Mouse (Mus musculus) MEL (cell line): ENCODE results near the gene Pdzph1. TPM values are rescaled to one million over a fixed set of nuclear protein-coding genes. Genes with fewer than 3 reads are reported as not detected.

Source experiments
- DNase-seq: peaks from one replicate; pipeline ENCODE4 v3.0.0; 2011; ENCODE audit warnings: low read depth, low spot score
- H3K27ac ChIP-seq: 2 replicates; pipeline ENCODE4 v1.5.1; 2012; ENCODE audit warnings: low read depth, mild to moderate bottlenecking, control low read depth, low read length, moderate library complexity; ENCODE audit not compliant: control insufficient read depth
- H3K27me3 ChIP-seq, 2 experiments: fragments of 150-350 bp in 1 of 2; sonication (generic) in 1 of 2; 2 replicates each; pipeline ENCODE4 v1.6.1; 2012; ENCODE audit warnings: low read length in 2 of 2, mild to moderate bottlenecking in 2 of 2, improper control_type of control experiment in 1 of 2, moderate library complexity in 1 of 2; ENCODE audit not compliant: insufficient read depth in 2 of 2, control insufficient read depth in 1 of 2
- H3K36me3 ChIP-seq, 2 experiments: 2 replicates each; pipeline ENCODE4 v1.6.1; 2012 to 2014; ENCODE audit warnings: low read length in 2 of 2, improper control_type of control experiment in 1 of 2, inconsistent platforms in 1 of 2, mild to moderate bottlenecking in 1 of 2; ENCODE audit not compliant: insufficient read depth in 2 of 2, control insufficient read depth in 1 of 2
- H3K4me1 ChIP-seq, 2 experiments: fragments of 150-350 bp in 1 of 2; sonication (generic) in 1 of 2; 2 replicates each; pipeline ENCODE4 v1.6.1; 2012; ENCODE audit warnings: low read length in 2 of 2, improper control_type of control experiment in 1 of 2, mild to moderate bottlenecking in 1 of 2; ENCODE audit not compliant: insufficient read depth in 2 of 2, control insufficient read depth in 1 of 2
- H3K4me3 ChIP-seq, 2 experiments: fragments of 150-350 bp in 1 of 2; sonication (generic) in 1 of 2; 2 replicates each; pipeline ENCODE4 v1.5.1; 2012; ENCODE audit warnings: low read depth in 2 of 2, low read length in 2 of 2, mild to moderate bottlenecking in 2 of 2, moderate library complexity in 2 of 2, control low read depth in 1 of 2, improper control_type of control experiment in 1 of 2; ENCODE audit not compliant: control insufficient read depth in 1 of 2, insufficient read depth in 1 of 2
- H3K79me2 ChIP-seq: 2 replicates; pipeline ENCODE4 v1.6.1; 2012; ENCODE audit warnings: mild to moderate bottlenecking, low read length, moderate library complexity; ENCODE audit not compliant: control insufficient read depth, poor library complexity, insufficient read depth
- H3K9ac ChIP-seq: 2 replicates; pipeline ENCODE4 v1.6.1; 2012; ENCODE audit warnings: low read depth, mild to moderate bottlenecking, control low read depth, low read length, moderate library complexity; ENCODE audit not compliant: control insufficient read depth, poor library complexity, severe bottlenecking
- H3K9me3 ChIP-seq: fragments of 150-350 bp; sonication (generic); replicated peaks from 2 replicates; pipeline ENCODE4 v1.6.1; 2012; ENCODE audit warnings: mild to moderate bottlenecking, low read length, improper control_type of control experiment, moderate library complexity; ENCODE audit not compliant: insufficient read depth
- BHLHE40 ChIP-seq: IDR thresholded peaks from 2 replicates; pipeline ENCODE4 v1.6.1; 2012; ENCODE audit warnings: low read depth, mild to moderate bottlenecking, inconsistent platforms, low read length, improper control_type of control experiment, borderline replicate concordance
- CHD1 ChIP-seq: IDR thresholded peaks from 2 replicates; pipeline ENCODE4 v1.6.1; 2012; ENCODE audit warnings: low read depth, mild to moderate bottlenecking, inconsistent platforms, low read length, improper control_type of control experiment
- CHD2 ChIP-seq: IDR thresholded peaks from 2 replicates; pipeline ENCODE4 v1.6.1; 2011; ENCODE audit warnings: low read length, improper control_type of control experiment
- CTCF ChIP-seq, 3 experiments: IDR thresholded peaks in 2 of 3; conservative IDR thresholded peaks in 1 of 3; 2 replicates each; pipeline ENCODE4 v1.5.1; 2011 to 2012; ENCODE audit warnings: low read length in 3 of 3, low read depth in 2 of 3, mild to moderate bottlenecking in 2 of 3, improper control_type of control experiment in 1 of 3, inconsistent platforms in 1 of 3, mixed read lengths in 1 of 3, moderate library complexity in 1 of 3; ENCODE audit not compliant: control insufficient read depth in 1 of 3, insufficient read depth in 1 of 3, poor library complexity in 1 of 3, severe bottlenecking in 1 of 3
- E2F4 ChIP-seq: IDR thresholded peaks from 2 replicates; pipeline ENCODE4 v1.6.1; 2011; ENCODE audit warnings: low read depth, low read length, improper control_type of control experiment, borderline replicate concordance
- ELF1 ChIP-seq: IDR thresholded peaks from 2 replicates; pipeline ENCODE4 v1.6.1; 2014; ENCODE audit warnings: low read depth, mild to moderate bottlenecking, inconsistent platforms, low read length, improper control_type of control experiment, moderate library complexity
- EP300 ChIP-seq, 2 experiments: IDR thresholded peaks; 2 replicates each; pipeline ENCODE4 v1.6.1; 2011; ENCODE audit warnings: improper control_type of control experiment in 2 of 2, low read length in 2 of 2, low read depth in 1 of 2, mild to moderate bottlenecking in 1 of 2
- ETS1 ChIP-seq: IDR thresholded peaks from 2 replicates; pipeline ENCODE4 v1.6.1; 2012; ENCODE audit warnings: low read depth, mild to moderate bottlenecking, inconsistent platforms, low read length, improper control_type of control experiment, moderate library complexity
- GABPA ChIP-seq: IDR thresholded peaks from 2 replicates; pipeline ENCODE4 v1.6.1; 2012; ENCODE audit warnings: low read depth, mild to moderate bottlenecking, inconsistent platforms, low read length, improper control_type of control experiment, moderate library complexity
- GATA1 ChIP-seq: IDR thresholded peaks from 2 replicates; pipeline ENCODE4 v1.6.1; 2011; ENCODE audit warnings: low read depth, low read length, improper control_type of control experiment
- HCFC1 ChIP-seq: IDR thresholded peaks from 2 replicates; pipeline ENCODE4 v1.6.1; 2012; ENCODE audit warnings: low read depth, mild to moderate bottlenecking, inconsistent platforms, low read length, improper control_type of control experiment, moderate library complexity
- JUND ChIP-seq: IDR thresholded peaks from 2 replicates; pipeline ENCODE4 v1.6.1; 2011; ENCODE audit warnings: low read depth, mild to moderate bottlenecking, improper control_type of control experiment, low read length
- KAT2A ChIP-seq: conservative IDR thresholded peaks from 2 replicates; pipeline ENCODE4 v1.6.1; 2012; ENCODE audit warnings: low read depth, low read length, improper control_type of control experiment, inconsistent platforms
- MAFK ChIP-seq: IDR thresholded peaks from 2 replicates; pipeline ENCODE4 v1.6.1; 2011; ENCODE audit warnings: low read depth, mild to moderate bottlenecking, low read length, improper control_type of control experiment, borderline replicate concordance
- MAX ChIP-seq: IDR thresholded peaks from 2 replicates; pipeline ENCODE4 v1.6.1; 2011; ENCODE audit warnings: low read length, improper control_type of control experiment
- MAZ ChIP-seq: IDR thresholded peaks from 2 replicates; pipeline ENCODE4 v1.6.1; 2012; ENCODE audit warnings: low read depth, mild to moderate bottlenecking, inconsistent platforms, low read length, improper control_type of control experiment
- MXI1 ChIP-seq: IDR thresholded peaks from 2 replicates; pipeline ENCODE4 v1.6.1; 2011; ENCODE audit warnings: mild to moderate bottlenecking, low read depth, low read length, improper control_type of control experiment
- MYB ChIP-seq: IDR thresholded peaks from 2 replicates; pipeline ENCODE4 v1.6.1; 2011; ENCODE audit warnings: mild to moderate bottlenecking, low read depth, low read length, improper control_type of control experiment
- MYC ChIP-seq: IDR thresholded peaks from 2 replicates; pipeline ENCODE4 v1.6.1; 2011; ENCODE audit warnings: low read depth, mild to moderate bottlenecking, low read length, improper control_type of control experiment, moderate library complexity
- NELFE ChIP-seq: IDR thresholded peaks from 2 replicates; pipeline ENCODE4 v1.6.1; 2011; ENCODE audit warnings: low read depth, low read length, improper control_type of control experiment
- NRF1 ChIP-seq: IDR thresholded peaks from 2 replicates; pipeline ENCODE4 v1.6.1; 2014; ENCODE audit warnings: low read depth, mild to moderate bottlenecking, inconsistent platforms, low read length, improper control_type of control experiment, moderate library complexity; ENCODE audit not compliant: poor library complexity, insufficient read depth, severe bottlenecking
- POLR2A ChIP-seq, 2 experiments: IDR thresholded peaks; 2 replicates each; pipeline ENCODE4 v1.6.1; 2011 to 2012; ENCODE audit warnings: low read length in 2 of 2, mild to moderate bottlenecking in 2 of 2, control low read depth in 1 of 2, improper control_type of control experiment in 1 of 2, low read depth in 1 of 2, moderate library complexity in 1 of 2; ENCODE audit not compliant: control insufficient read depth in 1 of 2, insufficient read depth in 1 of 2, poor library complexity in 1 of 2
- POLR2AphosphoS2 ChIP-seq: IDR thresholded peaks from 2 replicates; pipeline ENCODE4 v1.6.1; 2011; ENCODE audit warnings: low read length, improper control_type of control experiment
- POLR2AphosphoS5 ChIP-seq: IDR thresholded peaks from 2 replicates; pipeline ENCODE4 v1.6.1; 2012; ENCODE audit warnings: low read depth, borderline replicate concordance, mild to moderate bottlenecking, inconsistent platforms, low read length, moderate library complexity, mixed read lengths
- RAD21 ChIP-seq: IDR thresholded peaks from 2 replicates; pipeline ENCODE4 v1.6.1; 2011; ENCODE audit warnings: mild to moderate bottlenecking, low read depth, low read length, improper control_type of control experiment
- SIN3A ChIP-seq: IDR thresholded peaks from 2 replicates; pipeline ENCODE4 v1.6.1; 2012; ENCODE audit warnings: low read length, improper control_type of control experiment, inconsistent platforms
- SMC3 ChIP-seq: IDR thresholded peaks from 2 replicates; pipeline ENCODE4 v1.6.1; 2011; ENCODE audit warnings: low read depth, low read length, improper control_type of control experiment
- TAL1 ChIP-seq: IDR thresholded peaks from 2 replicates; pipeline ENCODE4 v1.6.1; 2012; ENCODE audit warnings: mild to moderate bottlenecking, inconsistent platforms, low read length, moderate library complexity, mixed read lengths
- TCF12 ChIP-seq: IDR thresholded peaks from 2 replicates; pipeline ENCODE4 v1.6.1; 2014; ENCODE audit warnings: low read depth, mild to moderate bottlenecking, inconsistent platforms, low read length, improper control_type of control experiment, moderate library complexity
- UBTF ChIP-seq: IDR thresholded peaks from 2 replicates; pipeline ENCODE4 v1.6.1; 2012; ENCODE audit warnings: low read depth, mild to moderate bottlenecking, inconsistent platforms, low read length, improper control_type of control experiment, moderate library complexity, borderline replicate concordance; ENCODE audit not compliant: insufficient read depth
- USF1 ChIP-seq: IDR thresholded peaks from 2 replicates; pipeline ENCODE4 v1.6.1; 2014; ENCODE audit warnings: low read depth, mild to moderate bottlenecking, inconsistent platforms, low read length, improper control_type of control experiment, moderate library complexity
- USF2 ChIP-seq, 2 experiments: IDR thresholded peaks; 2 replicates each; pipeline ENCODE4 v1.6.1; 2011 to 2012; ENCODE audit warnings: improper control_type of control experiment in 2 of 2, low read length in 2 of 2, borderline replicate concordance in 1 of 2, inconsistent platforms in 1 of 2, low read depth in 1 of 2, mild to moderate bottlenecking in 1 of 2; ENCODE audit not compliant: insufficient read depth in 1 of 2
- ZC3H11A ChIP-seq: IDR thresholded peaks from 2 replicates; pipeline ENCODE4 v1.6.1; 2012; ENCODE audit warnings: low read depth, mild to moderate bottlenecking, inconsistent platforms, low read length, improper control_type of control experiment
- ZKSCAN1 ChIP-seq: IDR thresholded peaks from 2 replicates; pipeline ENCODE4 v1.6.1; 2012; ENCODE audit warnings: low read depth, mild to moderate bottlenecking, inconsistent platforms, low read length, improper control_type of control experiment, moderate library complexity
- ZMIZ1 ChIP-seq: IDR thresholded peaks from 2 replicates; pipeline ENCODE4 v1.6.1; 2012; ENCODE audit warnings: low read depth, mild to moderate bottlenecking, inconsistent platforms, low read length, improper control_type of control experiment, moderate library complexity
- ZNF384 ChIP-seq: IDR thresholded peaks from 2 replicates; pipeline ENCODE4 v1.6.1; 2012; ENCODE audit warnings: low read depth, mild to moderate bottlenecking, inconsistent platforms, low read length, improper control_type of control experiment
- polyA plus RNA-seq, 2 experiments: library from polyadenylated mRNA; stranded (reverse) in 1 of 2; unstranded in 1 of 2; fragments of >175 nt in 1 of 2; fragments of >200 nt in 1 of 2; gene quantifications; 2 replicates each; pipeline versions ENCODE4 v1.2.1 to v1.2.4; 2012; ENCODE audit warnings: low replicate concordance in 2 of 2, low read depth in 1 of 2; ENCODE audit not compliant: insufficient read length in 2 of 2, insufficient read depth in 1 of 2, missing spikeins in 1 of 2
- total RNA-seq: library from RNA; depleted of rRNA; stranded (reverse); fragments of 300-350 nt; gene quantifications from 2 replicates; pipeline ENCODE4 v1.2.3, GENCODE M21; 2012

Gene Pdzph1
- total and polyA plus RNA-seq, 3 experiments: 0.15 to 1.3 TPM; not detected in 1

DNA sequence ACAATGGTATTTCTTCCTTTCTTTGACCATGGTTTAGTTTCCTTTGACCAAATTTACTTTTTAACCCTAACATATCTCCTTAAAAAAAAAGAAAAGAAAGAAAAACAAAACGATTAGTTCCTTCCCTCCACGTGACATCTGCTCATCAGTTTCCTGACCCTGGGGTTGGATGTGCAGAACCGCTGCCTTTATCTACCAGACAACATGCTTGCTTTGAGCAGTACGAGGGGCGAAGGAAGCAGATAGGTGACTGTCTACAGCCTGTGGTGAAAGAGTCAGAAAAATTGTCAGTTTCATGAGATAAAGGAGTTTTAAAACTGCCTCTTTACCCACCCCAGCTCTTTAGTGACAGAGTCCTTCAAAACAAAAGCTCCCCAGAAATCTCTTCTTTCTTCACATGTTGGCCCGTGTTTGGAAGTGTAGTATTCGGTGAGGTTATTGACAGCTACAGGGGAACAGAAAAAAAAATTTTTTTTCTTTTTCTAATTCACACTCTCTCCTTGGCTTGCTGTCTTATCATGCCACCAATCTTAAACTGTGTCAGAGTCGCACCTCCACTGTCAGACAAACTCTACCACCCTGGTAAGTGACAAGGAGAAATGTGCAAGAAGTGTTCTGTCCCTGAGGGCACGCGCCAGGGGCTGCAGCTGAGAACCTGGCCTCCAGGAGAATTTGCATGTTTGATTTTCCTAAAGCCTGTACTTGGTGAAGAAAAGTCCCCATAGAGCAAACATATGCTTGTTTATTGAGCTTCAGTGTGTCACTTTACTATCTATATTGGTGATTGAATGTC, 66.2 kb downstream of the Pdzph1 start:
- Histone ChIP-seq H3K4me1 (peaks cover 10 to 31% of the 10 kb centered on the region in 2 experiments), H3K9ac (peak overlapping the region; percentile 62), H3K27ac (peak overlapping the region; percentile 99), H3K36me3 (peaks cover 0 to 44% of the 10 kb centered on the region in 2 experiments; a peak in 2 of 4 replicates), H3K79me2 (no peaks in the 10 kb centered on the region), H3K9me3 (no peaks in the 10 kb centered on the region), H3K27me3 (no peaks in the 10 kb centered on the region), H3K4me3 (peak overlapping the region; percentile 40 to 58)
- peak; percentile 96 for DNase-seq
- TF ChIP-seq SIN3A (peak; percentile 95), MXI1 (peak; percentile 77), MAX (peak; percentile 97), E2F4 (no peak), UBTF (no peak), CTCF (IDR thresholded peaks at IDR 0.05 in 2 of 3, conservative IDR thresholded peaks at IDR 0.05 in 1 of 3; ENCODE audit: control insufficient read depth in 1 of 3, insufficient read depth in 1 of 3, low read depth in 2 of 3, low read length in 3 of 3, poor library complexity in 1 of 3, severe bottlenecking in 1 of 3) (no peak), MAZ (peak; percentile 73), MYB (peak; percentile 98), RAD21 (no peak; the same call in 1 of the 2 replicates), SMC3 (no peak), JUND (peak; percentile 78; the same call in 1 of the 2 replicates), ZKSCAN1 (no peak), USF2 (IDR thresholded peaks at IDR 0.05; ENCODE audit: borderline replicate concordance in 1 of 2, insufficient read depth in 1 of 2, low read depth in 1 of 2, low read length in 2 of 2) (peak in 1 of 2 experiments; percentile 87; a peak in 2 of 4 replicates), USF1 (peak; percentile 98), POLR2AphosphoS2 (no peak), MAFK (peak; percentile 73; the same call in 1 of the 2 replicates), KAT2A (no peak), ZMIZ1 (no peak), TCF12 (peak; percentile 98), HCFC1 (peak; percentile 57; the same call in 1 of the 2 replicates), BHLHE40 (peak; percentile 98), EP300 (IDR thresholded peaks at IDR 0.05; ENCODE audit: low read depth in 1 of 2, low read length in 2 of 2) (peak; percentile 98 to 100), MYC (peak; percentile 90), GATA1 (peak; percentile 99), POLR2A (IDR thresholded peaks at IDR 0.05; ENCODE audit: control insufficient read depth in 1 of 2, insufficient read depth in 1 of 2, low read depth in 1 of 2, low read length in 2 of 2, poor library complexity in 1 of 2) (peak in 1 of 2 experiments; percentile 22; a peak in 1 of 4 replicates), NELFE (no peak), ETS1 (peak; percentile 96), CHD2 (no peak; the same call in 1 of the 2 replicates), GABPA (no peak), ZNF384 (peak; percentile 91), POLR2AphosphoS5 (no peak), ZC3H11A (peak; percentile 3; the same call in 1 of the 2 replicates), TAL1 (peak; percentile 95), CHD1 (no peak), NRF1 (no peak), ELF1 (no peak; the same call in 1 of the 2 replicates)
